Comparison of ENCODE assay signal across 11 mouse cellular contexts in the genomic region with DNA sequence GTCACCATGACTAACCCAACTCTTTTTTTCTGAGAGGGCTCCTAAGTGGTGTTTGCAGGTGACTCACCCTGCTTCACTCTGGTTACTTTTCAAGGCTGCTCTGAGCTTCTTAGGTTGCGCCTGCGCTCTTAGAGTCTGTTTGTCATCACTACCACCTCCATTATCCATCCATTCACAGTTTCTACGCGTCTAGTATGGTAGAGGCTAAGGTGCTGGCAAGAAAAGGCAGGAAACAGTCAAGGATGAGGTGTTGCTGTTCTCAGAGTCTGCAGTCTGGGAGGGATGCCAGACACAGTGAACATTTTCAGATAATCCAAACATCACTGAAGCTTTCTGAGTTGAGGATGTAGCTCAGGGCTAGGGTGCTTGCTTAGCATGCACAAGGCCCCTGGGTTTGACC. TPM values are rescaled to one million over a fixed set of nuclear protein-coding genes. Genes with fewer than 3 reads are reported as not detected.
DNase-seq lines count a peak whose midpoint lies in the region.
"Had no signal": no experiment of that assay in that cellular context is flagged by ENCODE, and none has a peak within 500 bp of the region (broad histone marks: within the 10 kb centered on the region; RNA-seq: fewer than 3 reads in every experiment).

No protein-coding gene starts in this region.

- intact Hi-C loops in left cerebral cortex, postnatal 10 days (cut with DNase I), result no loop called here

- peak; percentile 24 for DNase-seq in adrenal gland, adult 8-10 months
- DNase-seq in adrenal gland, adult 18-20 months (ENCODE audit: low spot score in 2 of 2), result no peak
- peak; percentile 49 to 56 for DNase-seq in left cerebral cortex, adult 18-20 months (ENCODE audit: low spot score in 2 of 2)
- no peak for DNase-seq in left cerebral cortex, postnatal 10 days (ENCODE audit: extremely low spot score in 1 of 2, low spot score in 2 of 2)
- peak; percentile 43 for DNase-seq in adrenal gland, postnatal 14 days
- peak; percentile 11 for DNase-seq in lung, postnatal 14 days
- DNase-seq in cerebellum, adult 9-10 months, result no peak
- DNase-seq in spleen, postnatal 10 days (ENCODE audit: low spot score in 2 of 2), result no peak
- DNase-seq: gastrocnemius, postnatal 25 days; kidney, postnatal 4 days; thymus, postnatal 4 days had no signal

RNA-seq across cellular contexts. Expression of a gene that starts 10.3 kb away (rescaled TPM):
- total RNA-seq in adrenal gland, adult 8-10 months (2022), result 1 to 10 TPM in 3 of 4 experiments, under 1 TPM in 1; 0.73 to 2.5 (median 1.1) TPM
- total RNA-seq in adrenal gland, adult 18-20 months (2021), result 1 to 10 TPM in 1 of 2 experiments, under 1 TPM in 1; 0.76 to 1.5 TPM
- total RNA-seq in left cerebral cortex, adult 18-20 months (2021), result 1 to 10 TPM; 1.9 to 2.5 TPM
- total RNA-seq in left cerebral cortex, postnatal 10 days (2021), result 1 to 10 TPM; 1.7 TPM
- total RNA-seq in adrenal gland, postnatal 14 days (2021), result 1.7 and 2.5 TPM in 2 replicates

RNA-seq across cellular contexts. Expression of a gene that starts 36.5 kb away (rescaled TPM):
- total RNA-seq in adrenal gland, adult 8-10 months (2022), result 10 to 100 TPM; 23.9 to 44.8 (median 34.4) TPM
- total RNA-seq in adrenal gland, adult 18-20 months (2021), result 10 to 100 TPM; 18.1 to 22.1 TPM
- 10 to 100 TPM; 23.1 to 24.0 TPM for total RNA-seq in left cerebral cortex, adult 18-20 months (2021)
- total RNA-seq in left cerebral cortex, postnatal 10 days (2021), result 10 to 100 TPM; 11.1 to 15.8 TPM
- 14.5 and 16.5 TPM in 2 replicates for total RNA-seq in adrenal gland, postnatal 14 days (2021)

RNA-seq across cellular contexts. Expression of a gene that starts 37.4 kb away (rescaled TPM):
- total RNA-seq in adrenal gland, adult 8-10 months (2022), result 100 to 1,000 TPM; 122 to 167 (median 155) TPM
- 100 to 1,000 TPM; 128 to 132 TPM for total RNA-seq in adrenal gland, adult 18-20 months (2021)
- total RNA-seq in left cerebral cortex, adult 18-20 months (2021), result 100 to 1,000 TPM; 122 to 129 TPM
- total RNA-seq in left cerebral cortex, postnatal 10 days (2021), result 100 to 1,000 TPM; 124 to 134 TPM
- 122 and 139 TPM in 2 replicates for total RNA-seq in adrenal gland, postnatal 14 days (2021)

RNA-seq across cellular contexts. Expression of a gene that starts 37.8 kb away (rescaled TPM):
- total RNA-seq in adrenal gland, adult 8-10 months (2022), result 10 to 100 TPM; 50.9 to 62.1 (median 56.6) TPM
- total RNA-seq in adrenal gland, adult 18-20 months (2021), result 10 to 100 TPM; 49.4 to 52.4 TPM
- 10 to 100 TPM; 28.5 to 31.9 TPM for total RNA-seq in left cerebral cortex, adult 18-20 months (2021)
- total RNA-seq in left cerebral cortex, postnatal 10 days (2021), result 10 to 100 TPM; 18.9 to 24.7 TPM
- total RNA-seq in adrenal gland, postnatal 14 days (2021), result 42.2 and 46.4 TPM in 2 replicates

Comparison
In these comparisons a context has a peak if more than half of its experiments do, and no peak if none do; other contexts are left out.
1. DNase-seq: peak in adrenal gland, adult 8-10 months (single experiment), left cerebral cortex, adult 18-20 months (2 of 2), adrenal gland, postnatal 14 days (single experiment) and lung, postnatal 14 days (single experiment); none in adrenal gland, adult 18-20 months (0 of 2), left cerebral cortex, postnatal 10 days (0 of 2), cerebellum, adult 9-10 months (single experiment) and spleen, postnatal 10 days (0 of 2).